Mouse (Mus musculus) limb, embryonic 15.5 days (tissue): ENCODE results near the gene Pax6. TPM values are rescaled to one million over a fixed set of nuclear protein-coding genes. Genes with fewer than 3 reads are reported as not detected.

ENCODE experiments used
- ATAC-seq: fragments of 200-750 bp; cut with Nextera tagmentation; 2 replicates; pipeline ENCODE4 v1.8.0; 2017; ENCODE audit warnings: low read depth, moderate TSS enrichment; ENCODE audit not compliant: insufficient number of reproducible peaks, low FRiP score, low TSS enrichment
- H3K27ac ChIP-seq: fragments of 300-500 bp; sonication (generic); 2 replicates; pipeline ENCODE4 v1.5.1; 2015; ENCODE audit warnings: moderate library complexity, mild to moderate bottlenecking, inconsistent platforms
- H3K27me3 ChIP-seq: fragments of 300-500 bp; sonication (generic); 2 replicates; pipeline ENCODE4 v1.6.1; 2015; ENCODE audit warnings: inconsistent platforms
- H3K36me3 ChIP-seq: fragments of 300-500 bp; sonication (generic); 2 replicates; pipeline ENCODE4 v1.6.1; 2015; ENCODE audit warnings: inconsistent platforms
- H3K4me1 ChIP-seq: fragments of 300-500 bp; sonication (generic); 2 replicates; pipeline ENCODE4 v1.6.1; 2015; ENCODE audit warnings: inconsistent platforms
- H3K4me2 ChIP-seq: fragments of 300-500 bp; sonication (generic); 2 replicates; pipeline ENCODE4 v1.6.1; 2015; ENCODE audit warnings: mild to moderate bottlenecking, inconsistent platforms
- H3K4me3 ChIP-seq: fragments of 300-500 bp; sonication (generic); 2 replicates; pipeline ENCODE4 v1.5.1; 2015; ENCODE audit warnings: mild to moderate bottlenecking, inconsistent platforms
- H3K9ac ChIP-seq: fragments of 300-500 bp; sonication (generic); 2 replicates; pipeline ENCODE4 v1.6.1; 2015; ENCODE audit warnings: inconsistent platforms
- H3K9me3 ChIP-seq: fragments of 300-500 bp; sonication (generic); 2 replicates; pipeline ENCODE4 v1.6.1; 2016; ENCODE audit warnings: inconsistent platforms
- WGBS: fragments of 180-500 bp; shearing (Covaris S2); methylation state at CpG from one replicate; pipeline ENCODE4 v1.1.7; 2015; 5-methylcytosine and 5-hydroxymethylcytosine counted together
- polyA plus RNA-seq: library from polyadenylated mRNA; unstranded; fragments of >200 nt; fragmentation: Nextera tagmentation; extraction: Ambion mirVana; gene quantifications from 2 replicates; pipeline ENCODE4 v1.2.1, GENCODE M21; 2015

Pax6 gene
- polyA plus RNA-seq, 1 experiment from 2014 or later, result 0.26 TPM

- ATAC-seq, result peak; percentile 52; the same call in 1 of the 2 replicates
- no peak overlapping the region for H3K27ac ChIP-seq
- H3K9me3 ChIP-seq, result no peaks in the 10 kb centered on the region
- WGBS, result 3% methylated on average over 10 of the region's 10 CpGs
- peaks cover 95% of the 10 kb centered on the region for H3K27me3 ChIP-seq
- no peak overlapping the region for H3K4me3 ChIP-seq
- H3K4me1 ChIP-seq, result peaks cover 43% of the 10 kb centered on the region
- H3K36me3 ChIP-seq, result no peaks in the 10 kb centered on the region
- no peak overlapping the region for H3K9ac ChIP-seq
- 0 out of 2 replicates have a peak overlapping the region, but pooled peaks have one; percentile 5 for H3K4me2 ChIP-seq
These were observed 4.9 kb downstream of the Pax6 start for GRCm38 (mm10) chr2:105673631-105674060.

GRCm38 (mm10) chr2:105674061-105674874 is 5.6 kb downstream of the Pax6 start:
- 3% methylated on average over 36 of the region's 36 CpGs for WGBS

GRCm38 (mm10) chr2:105674875-105675729 is 6.4 kb downstream of the Pax6 start:
- 2% methylated on average over 47 of the region's 49 CpGs for WGBS
- Histone ChIP-seq H3K36me3 (no peaks in the 10 kb centered on the region), H3K9me3 (no peaks in the 10 kb centered on the region), H3K4me2 (peak overlapping the region; percentile 57), H3K9ac (no peak overlapping the region), H3K27me3 (peaks cover 95% of the 10 kb centered on the region), H3K4me3 (peak overlapping the region; percentile 34), H3K4me1 (peaks cover 29% of the 10 kb centered on the region), H3K27ac (no peak overlapping the region)
- no peak for ATAC-seq

More at GRCm38 (mm10) chr2:105674061-105674874, 5.6 kb downstream of the Pax6 start:
- H3K4me3 ChIP-seq, result peak overlapping the region; percentile 34
- H3K9me3 ChIP-seq, result no peaks in the 10 kb centered on the region
- H3K27me3 ChIP-seq, result peaks cover 95% of the 10 kb centered on the region
- no peak overlapping the region for H3K9ac ChIP-seq
- no peak overlapping the region for H3K27ac ChIP-seq
- H3K4me1 ChIP-seq, result peaks cover 37% of the 10 kb centered on the region
- ATAC-seq, result peak; percentile 20; the same call in 1 of the 2 replicates
- H3K36me3 ChIP-seq, result no peaks in the 10 kb centered on the region
- H3K4me2 ChIP-seq, result peak overlapping the region; percentile 57

- ATAC-seq, result no peak
- no peaks in the 10 kb centered on the region for H3K36me3 ChIP-seq
- H3K27ac ChIP-seq, result no peak overlapping the region
- WGBS, result under 1% methylated on average over 11 of the region's 11 CpGs
- H3K9ac ChIP-seq, result no peak overlapping the region
- peaks cover 29% of the 10 kb centered on the region for H3K4me1 ChIP-seq
- H3K4me3 ChIP-seq, result peak overlapping the region; percentile 34
- no peaks in the 10 kb centered on the region for H3K9me3 ChIP-seq
- H3K27me3 ChIP-seq, result peaks cover 95% of the 10 kb centered on the region
- peak overlapping the region; percentile 57 for H3K4me2 ChIP-seq
These were observed 7.0 kb downstream of the Pax6 start for GRCm38 (mm10) chr2:105675730-105676079.

- Histone ChIP-seq H3K27ac (no peak overlapping the region), H3K27me3 (peaks cover 95% of the 10 kb centered on the region), H3K4me2 (peak overlapping the region; percentile 57), H3K9ac (0 out of 2 replicates have a peak overlapping the region, but pooled peaks have one; percentile 23), H3K4me1 (peaks cover 31% of the 10 kb centered on the region), H3K4me3 (peak overlapping the region; percentile 34), H3K9me3 (no peaks in the 10 kb centered on the region), H3K36me3 (no peaks in the 10 kb centered on the region)
- under 1% methylated on average over 77 of the region's 77 CpGs for WGBS
- ATAC-seq, result no peak
These were observed 7.6 kb downstream of the Pax6 start for GRCm38 (mm10) chr2:105676080-105676908.

GRCm38 (mm10) chr2:105676909-105677433 is 8.3 kb downstream of the Pax6 start:
- H3K4me2 ChIP-seq, result no peak overlapping the region
- no peak overlapping the region for H3K4me3 ChIP-seq
- 1% methylated on average over 11 of the region's 11 CpGs for WGBS
- no peaks in the 10 kb centered on the region for H3K36me3 ChIP-seq
- no peak for ATAC-seq
- peaks cover 98% of the 10 kb centered on the region for H3K27me3 ChIP-seq
- no peak overlapping the region for H3K27ac ChIP-seq
- no peak overlapping the region for H3K9ac ChIP-seq
- H3K4me1 ChIP-seq, result peaks cover 37% of the 10 kb centered on the region
- H3K9me3 ChIP-seq, result no peaks in the 10 kb centered on the region

GRCm38 (mm10) chr2:105677434-105678105 is 8.9 kb downstream of the Pax6 start:
- no peak overlapping the region for H3K9ac ChIP-seq
- no peaks in the 10 kb centered on the region for H3K9me3 ChIP-seq
- H3K36me3 ChIP-seq, result no peaks in the 10 kb centered on the region
- no peak overlapping the region for H3K4me3 ChIP-seq
- 2% methylated on average over 11 of the region's 11 CpGs for WGBS
- no peak for ATAC-seq
- H3K4me2 ChIP-seq, result no peak overlapping the region
- H3K27me3 ChIP-seq, result peaks cover 98% of the 10 kb centered on the region
- H3K27ac ChIP-seq, result no peak overlapping the region
- H3K4me1 ChIP-seq, result peaks cover 39% of the 10 kb centered on the region

- Histone ChIP-seq H3K27me3 (peaks cover 98% of the 10 kb centered on the region), H3K9ac (no peak overlapping the region), H3K27ac (no peak overlapping the region), H3K4me1 (peaks cover 39% of the 10 kb centered on the region), H3K4me3 (no peak overlapping the region), H3K9me3 (no peaks in the 10 kb centered on the region), H3K36me3 (no peaks in the 10 kb centered on the region), H3K4me2 (no peak overlapping the region)
- no peak for ATAC-seq
- WGBS, result 4% methylated on average over 4 of the region's 4 CpGs
These were observed 9.6 kb downstream of the Pax6 start for GRCm38 (mm10) chr2:105678306-105678705.

GRCm38 (mm10) chr2:105678880-105679321 is 10.2 kb downstream of the Pax6 start:
- H3K9ac ChIP-seq, result no peak overlapping the region
- H3K4me3 ChIP-seq, result no peak overlapping the region
- WGBS, result 2% methylated on average over 7 of the region's 7 CpGs
- H3K27ac ChIP-seq, result no peak overlapping the region
- ATAC-seq, result no peak
- peaks cover 96% of the 10 kb centered on the region for H3K27me3 ChIP-seq
- H3K36me3 ChIP-seq, result no peaks in the 10 kb centered on the region
- H3K4me1 ChIP-seq, result peaks cover 38% of the 10 kb centered on the region
- H3K4me2 ChIP-seq, result no peak overlapping the region
- no peaks in the 10 kb centered on the region for H3K9me3 ChIP-seq

- peaks cover 34% of the 10 kb centered on the region for H3K4me1 ChIP-seq
- 11% methylated on average over 2 of the region's 2 CpGs for WGBS
- peaks cover 96% of the 10 kb centered on the region for H3K27me3 ChIP-seq
- H3K36me3 ChIP-seq, result no peaks in the 10 kb centered on the region
- H3K4me3 ChIP-seq, result no peak overlapping the region
- H3K9ac ChIP-seq, result no peak overlapping the region
- H3K27ac ChIP-seq, result no peak overlapping the region
- no peaks in the 10 kb centered on the region for H3K9me3 ChIP-seq
- no peak for ATAC-seq
- H3K4me2 ChIP-seq, result no peak overlapping the region
These were observed 10.6 kb downstream of the Pax6 start for GRCm38 (mm10) chr2:105679331-105679730.
